Mouse (Mus musculus) lung, embryonic 15.5 days (tissue): ENCODE measurements around the gene Foxc1. TPM values are rescaled to one million over a fixed set of nuclear protein-coding genes. Genes with fewer than 3 reads are reported as not detected.

Experiments used
- ATAC-seq: fragments of 200-750 bp; cut with Nextera tagmentation; 2 replicates; pipeline ENCODE4 v1.8.0; 2017; ENCODE audit warnings: moderate number of reproducible peaks, borderline replicate concordance; ENCODE audit not compliant: low FRiP score, low TSS enrichment; ENCODE audit errors: extremely low read depth
- H3K27ac ChIP-seq: fragments of 300-500 bp; sonication (generic); 2 replicates; pipeline ENCODE4 v1.5.1; 2015; ENCODE audit warnings: moderate library complexity, mild to moderate bottlenecking, inconsistent platforms
- H3K27me3 ChIP-seq: fragments of 300-500 bp; sonication (generic); 2 replicates; pipeline ENCODE4 v1.6.1; 2015; ENCODE audit warnings: inconsistent platforms
- H3K36me3 ChIP-seq: fragments of 300-500 bp; sonication (generic); 2 replicates; pipeline ENCODE4 v1.6.1; 2015; ENCODE audit warnings: inconsistent platforms
- H3K4me1 ChIP-seq: fragments of 300-500 bp; sonication (generic); 2 replicates; pipeline ENCODE4 v1.6.1; 2015; ENCODE audit warnings: inconsistent platforms
- H3K4me2 ChIP-seq: fragments of 300-500 bp; sonication (generic); 2 replicates; pipeline ENCODE4 v1.6.1; 2015; ENCODE audit warnings: inconsistent platforms, mild to moderate bottlenecking, moderate library complexity
- H3K4me3 ChIP-seq: fragments of 300-500 bp; sonication (generic); 2 replicates; pipeline ENCODE4 v1.5.1; 2015; ENCODE audit warnings: mild to moderate bottlenecking, inconsistent platforms
- H3K9ac ChIP-seq: fragments of 300-500 bp; sonication (generic); 2 replicates; pipeline ENCODE4 v1.6.1; 2015; ENCODE audit warnings: inconsistent platforms
- H3K9me3 ChIP-seq: fragments of 300-500 bp; sonication (generic); 2 replicates; pipeline ENCODE4 v1.6.1; 2016; ENCODE audit warnings: inconsistent platforms
- WGBS: fragments of 180-500 bp; shearing (Covaris S2); methylation state at CpG from one replicate; pipeline ENCODE4 v1.1.7; 2015; 5-methylcytosine and 5-hydroxymethylcytosine counted together
- polyA plus RNA-seq: library from polyadenylated mRNA; unstranded; fragments of >200 nt; fragmentation: Nextera tagmentation; extraction: Ambion mirVana; gene quantifications from 2 replicates; pipeline ENCODE4 v1.2.1, GENCODE M21; 2015

The Foxc1 gene
- polyA plus RNA-seq, 1 experiment from 2014 or later, result 0.47 TPM

DNA sequence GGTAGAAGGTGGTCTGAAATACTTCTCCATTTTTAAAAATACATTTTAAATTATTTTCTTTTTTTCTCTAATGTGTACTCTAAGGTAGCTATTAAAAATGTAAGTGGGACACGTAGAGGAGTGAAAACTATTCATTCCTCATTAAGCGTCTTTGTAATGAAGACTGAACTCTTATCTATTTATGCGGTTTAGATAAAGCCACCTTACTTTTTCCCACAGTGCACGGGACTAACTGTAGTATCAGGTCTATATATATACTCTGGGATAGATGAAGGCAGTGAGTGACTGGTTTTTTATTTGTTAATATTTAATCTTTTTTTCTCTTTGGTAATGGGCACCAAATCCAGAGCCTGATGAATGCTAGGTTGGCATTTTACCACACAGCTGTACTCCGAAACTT lies 53.8 kb downstream of the Foxc1 start:
- Histone ChIP-seq H3K27ac (no peak overlapping the region), H3K4me1 (no peaks in the 10 kb centered on the region), H3K4me3 (no peak overlapping the region), H3K9ac (no peak overlapping the region), H3K36me3 (no peaks in the 10 kb centered on the region), H3K27me3 (no peaks in the 10 kb centered on the region), H3K4me2 (no peak overlapping the region), H3K9me3 (no peaks in the 10 kb centered on the region)
- WGBS, result 60% methylated on average over 5 of the region's 5 CpGs
- no peak for ATAC-seq

Other genes with a start within 250 kb of the Foxc1 start
- not detected in 2 replicates for gene A530084C06Rik, start 247.3 kb upstream of the Foxc1 start, polyA plus RNA-seq
- 29.5 and 30.4 TPM in 2 replicates for gene Foxf2, start 180.8 kb upstream of the Foxc1 start, polyA plus RNA-seq